Mouse (Mus musculus) stomach, postnatal 0 days (tissue): ENCODE results near the gene Mcl1. TPM values are rescaled to one million over a fixed set of nuclear protein-coding genes. Genes with fewer than 3 reads are reported as not detected.
"Not testable (repeated sequence)": the region's sequence is repeated elsewhere in the genome, so short reads cannot be mapped to it uniquely, and the experiment has no call there.

Experiments used
- ATAC-seq: fragments of 200-750 bp; cut with Nextera tagmentation; 2 replicates; pipeline ENCODE4 v1.8.0; 2017; ENCODE audit not compliant: low FRiP score, low TSS enrichment
- DNase-seq: peaks from one replicate; pipeline ENCODE4 v3.0.0-alpha.2; 2016; ENCODE audit warnings: low spot score
- H3K27ac ChIP-seq: fragments of 300-500 bp; sonication (generic); replicated peaks from 2 replicates; pipeline ENCODE4 v1.5.1; 2014; ENCODE audit warnings: mild to moderate bottlenecking, control low read depth
- H3K27me3 ChIP-seq: fragments of 300-500 bp; sonication (generic); 2 replicates; pipeline ENCODE4 v1.6.1; 2014; ENCODE audit warnings: low read length; ENCODE audit not compliant: control insufficient read depth, insufficient read depth
- H3K36me3 ChIP-seq: fragments of 300-500 bp; sonication (generic); 2 replicates; pipeline ENCODE4 v1.6.1; 2014; ENCODE audit warnings: low read length, mixed read lengths; ENCODE audit not compliant: control insufficient read depth, insufficient read depth
- H3K4me1 ChIP-seq: fragments of 300-500 bp; sonication (generic); replicated peaks from 2 replicates; pipeline ENCODE4 v1.6.1; 2014; ENCODE audit warnings: antibody characterized with exemption; ENCODE audit not compliant: control insufficient read depth, insufficient read depth
- H3K4me2 ChIP-seq: fragments of 300-500 bp; sonication (generic); replicated peaks from 2 replicates; pipeline ENCODE4 v1.6.1; 2014; ENCODE audit warnings: low read depth, mild to moderate bottlenecking, control low read depth, moderate library complexity
- H3K4me3 ChIP-seq: fragments of 300-500 bp; sonication (generic); 2 replicates; pipeline ENCODE4 v1.5.1; 2014; ENCODE audit warnings: low read depth, low read length, control low read depth
- H3K9ac ChIP-seq: fragments of 300-500 bp; sonication (generic); 2 replicates; pipeline ENCODE4 v1.6.1; 2014; ENCODE audit warnings: mild to moderate bottlenecking, low read length, control low read depth, mixed read lengths
- H3K9me3 ChIP-seq: fragments of 300-500 bp; sonication (generic); 2 replicates; pipeline ENCODE4 v1.6.1; 2016; ENCODE audit warnings: low read length; ENCODE audit not compliant: control insufficient read depth
- CTCF ChIP-seq: IDR thresholded peaks from 2 replicates; pipeline ENCODE4 v1.5.1; 2016; ENCODE audit warnings: antibody characterized with exemption, low read depth, mild to moderate bottlenecking, moderate library complexity
- EP300 ChIP-seq: optimal IDR thresholded peaks from 2 replicates; pipeline ENCODE3; 2016; ENCODE audit warnings: antibody characterized with exemption
- WGBS: fragments of 180-500 bp; shearing (Covaris S2); extraction: QIAGEN DNeasy Blood & Tissue Kit; methylation state at CpG from one replicate; pipeline ENCODE4 v1.1.7; 2014; 5-methylcytosine and 5-hydroxymethylcytosine counted together
- polyA plus RNA-seq: library from polyadenylated mRNA; unstranded; fragments of >200 nt; fragmentation: Nextera tagmentation; extraction: Ambion mirVana; gene quantifications from 2 replicates; pipeline ENCODE4 v1.2.1, GENCODE M21; 2015

The Mcl1 gene
- polyA plus RNA-seq, 1 experiment from 2014 or later, result 59.2 TPM

- DNase-seq, result no peak
- 13% methylated on average over 4 of the region's 4 CpGs for WGBS
- H3K4me1 ChIP-seq, result peaks cover 5% of the 10 kb centered on the region
Measured at GRCm38 (mm10) chr3:95687168-95687523, 28.6 kb downstream of the Mcl1 start.

GRCm38 (mm10) chr3:95687524-95688421 is 29.2 kb downstream of the Mcl1 start, which contains the start of gene Adamtsl4:
Gene Adamtsl4, minus strand, starts transcription at chr3:95687917.
- peak within 1 kb of the TSS; percentile 67 for H3K9ac ChIP-seq
- peak within 1 kb of the TSS; percentile 83 for H3K4me2 ChIP-seq
- no peaks in the 10 kb centered on the region for H3K27me3 ChIP-seq
- peak within 1 kb of the TSS; percentile 97 for H3K27ac ChIP-seq
- TF ChIP-seq EP300 (no peak), CTCF (peak; percentile 28; the same call in 1 of the 2 replicates)
- H3K9me3 ChIP-seq, result no peaks in the 10 kb centered on the region
- ATAC-seq (peak; percentile 79), DNase-seq (peak; percentile 83)
- peaks cover 5% of the 10 kb centered on the region for H3K4me1 ChIP-seq
- H3K36me3 ChIP-seq, result no peaks in the 10 kb centered on the region
- 3% methylated on average over 42 of the region's 50 CpGs for WGBS
- peak within 1 kb of the TSS; percentile 50 for H3K4me3 ChIP-seq

More at GRCm38 (mm10) chr3:95687168-95687523, 28.6 kb downstream of the Mcl1 start:
- H3K4me2 ChIP-seq, result peak overlapping the region; percentile 83
- peak; percentile 16; the same call in 1 of the 2 replicates for ATAC-seq
- H3K9me3 ChIP-seq, result no peaks in the 10 kb centered on the region
- H3K9ac ChIP-seq, result peak overlapping the region; percentile 67
- TF ChIP-seq CTCF (no peak), EP300 (no peak)
- H3K36me3 ChIP-seq, result no peaks in the 10 kb centered on the region
- H3K27me3 ChIP-seq, result no peaks in the 10 kb centered on the region
- H3K4me3 ChIP-seq, result peak overlapping the region; percentile 50
- peak overlapping the region; percentile 97 for H3K27ac ChIP-seq

GRCm38 (mm10) chr3:95689171-95689915 is 30.8 kb downstream of the Mcl1 start:
- Histone ChIP-seq H3K9me3 (no peaks in the 10 kb centered on the region), H3K27me3 (no peaks in the 10 kb centered on the region), H3K9ac (no peak overlapping the region), H3K4me2 (no peak overlapping the region), H3K36me3 (no peaks in the 10 kb centered on the region), H3K4me1 (peaks cover 9% of the 10 kb centered on the region), H3K27ac (peak overlapping the region; percentile 97), H3K4me3 (no peak overlapping the region)
- TF ChIP-seq CTCF, result peak; percentile 57
- no peak for TF ChIP-seq EP300
- DNase-seq (no peak), ATAC-seq (0 out of 2 replicates have a peak, but pooled peaks have one; percentile 8)
- WGBS, result 25% methylated on average over 11 of the region's 11 CpGs

GRCm38 (mm10) chr3:95689940-95690339 is 31.4 kb downstream of the Mcl1 start:
- no peaks in the 10 kb centered on the region for H3K27me3 ChIP-seq
- DNase-seq (no peak), ATAC-seq (no peak)
- 32% methylated on average over 2 of the region's 2 CpGs for WGBS
- no peak overlapping the region for H3K4me3 ChIP-seq
- H3K36me3 ChIP-seq, result no peaks in the 10 kb centered on the region
- no peak overlapping the region for H3K4me2 ChIP-seq
- H3K4me1 ChIP-seq, result peaks cover 9% of the 10 kb centered on the region
- H3K27ac ChIP-seq, result peak overlapping the region; percentile 97
- H3K9ac ChIP-seq, result no peak overlapping the region
- no peaks in the 10 kb centered on the region for H3K9me3 ChIP-seq
- TF ChIP-seq EP300 (no peak), CTCF (no peak)

GRCm38 (mm10) chr3:95690552-95690951 is 32.0 kb downstream of the Mcl1 start:
- H3K4me1 ChIP-seq, H3K9me3 ChIP-seq, DNase-seq, H3K4me3 ChIP-seq, H3K27me3 ChIP-seq, ATAC-seq, H3K36me3 ChIP-seq, H3K4me2 ChIP-seq, H3K9ac ChIP-seq: not testable (repeated sequence)
- H3K27ac ChIP-seq, result peak overlapping the region; percentile 97
- 94% methylated on average over 2 of the region's 2 CpGs for WGBS
